Mouse (Mus musculus) ovary, adult 10 weeks (tissue): ENCODE measurements around the gene Psme1. TPM values are rescaled to one million over a fixed set of nuclear protein-coding genes. Genes with fewer than 3 reads are reported as not detected.

Experiments
- polyA plus RNA-seq: library from polyadenylated mRNA; stranded (reverse); fragments of 350-450 nt; fragmentation: Illumina TruSeq; extraction: RNeasy Lipid Tissue Mini Kit (QIAGEN cat#74804); gene quantifications from one replicate; pipeline ENCODE4 v1.2.3, GENCODE M21; 2014

Psme1 gene
- polyA plus RNA-seq, result 115 TPM

DNA sequence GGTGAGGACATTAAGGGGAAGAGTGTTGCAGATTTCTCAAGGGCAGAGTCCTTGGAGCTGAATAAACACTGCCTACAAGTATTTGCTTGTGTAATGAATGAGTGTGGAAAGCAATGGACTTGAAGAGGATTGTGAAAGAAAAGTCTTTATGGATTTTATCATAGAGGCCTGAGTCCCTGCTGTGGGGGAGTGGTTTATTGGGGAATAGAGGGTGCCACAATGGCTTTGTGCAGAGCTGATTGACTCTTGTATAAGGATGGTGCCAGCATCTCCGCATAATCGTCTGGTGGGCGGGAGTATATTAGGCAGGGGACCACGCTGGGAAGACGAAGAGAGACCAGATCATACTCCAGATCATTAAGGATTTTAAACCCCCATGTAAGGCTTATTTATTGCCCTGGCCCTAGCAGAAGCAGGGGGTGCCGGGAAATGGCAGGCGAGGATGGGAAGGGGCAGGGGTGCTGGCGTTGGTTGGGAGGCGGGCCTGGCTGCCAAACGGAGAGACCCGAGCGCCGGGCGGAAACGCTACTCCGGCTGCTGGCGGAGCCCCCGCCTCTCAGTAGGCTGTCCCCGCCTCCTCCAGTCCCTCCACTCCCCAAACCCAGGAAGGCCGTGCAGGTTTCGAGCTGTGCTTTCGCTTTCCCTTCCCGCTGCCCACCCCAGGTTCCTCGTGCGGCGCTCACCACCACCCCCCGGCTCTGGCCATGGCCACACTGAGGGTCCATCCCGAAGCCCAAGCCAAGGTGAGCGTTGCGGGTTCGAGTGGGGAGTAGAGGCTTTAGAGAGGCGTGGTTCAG, at the start of gene Psme1:
Psme1 (plus strand) TSS at position 253 of the 797 bp plus-strand sequence.

DNA sequence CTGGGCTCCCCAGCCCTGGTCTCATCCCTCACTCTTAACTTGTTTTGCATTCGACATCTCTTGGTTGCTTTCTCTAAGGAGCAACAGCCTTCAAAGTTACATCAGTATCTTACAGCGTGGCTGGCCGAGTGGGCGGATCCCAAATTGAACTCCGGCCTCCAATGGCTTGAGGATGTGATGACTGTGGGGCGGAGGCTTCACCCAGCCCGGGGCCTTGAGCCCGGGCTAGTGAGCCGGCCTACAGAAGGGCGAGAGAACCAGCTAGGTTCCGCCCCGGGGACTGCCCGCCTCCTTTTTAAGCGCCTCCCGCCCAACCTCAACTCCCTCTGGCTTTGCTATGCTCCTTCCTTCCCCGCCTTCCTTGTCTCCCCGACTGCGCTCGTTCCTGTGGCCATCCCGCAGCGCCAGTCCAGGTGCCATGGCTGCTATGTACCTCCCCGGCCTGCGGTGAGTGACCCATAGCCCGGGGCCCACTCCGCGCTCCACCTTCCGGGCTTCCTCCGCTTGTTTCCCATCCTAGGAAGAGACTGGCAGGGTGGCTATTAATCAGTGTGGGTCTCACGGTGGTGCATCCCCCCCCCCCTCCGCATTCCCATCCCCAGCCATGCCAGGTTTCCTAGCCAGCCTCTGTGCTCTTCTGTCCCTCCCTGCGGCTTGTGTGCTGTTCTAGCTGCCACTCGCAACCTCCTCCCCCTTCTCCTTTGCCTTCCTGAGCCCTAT, 37.7 kb upstream of the Psme1 start, which contains the start of gene Pck2:
Pck2 (plus strand) TSS at position 200 of the 720 bp plus-strand sequence.

DNA sequence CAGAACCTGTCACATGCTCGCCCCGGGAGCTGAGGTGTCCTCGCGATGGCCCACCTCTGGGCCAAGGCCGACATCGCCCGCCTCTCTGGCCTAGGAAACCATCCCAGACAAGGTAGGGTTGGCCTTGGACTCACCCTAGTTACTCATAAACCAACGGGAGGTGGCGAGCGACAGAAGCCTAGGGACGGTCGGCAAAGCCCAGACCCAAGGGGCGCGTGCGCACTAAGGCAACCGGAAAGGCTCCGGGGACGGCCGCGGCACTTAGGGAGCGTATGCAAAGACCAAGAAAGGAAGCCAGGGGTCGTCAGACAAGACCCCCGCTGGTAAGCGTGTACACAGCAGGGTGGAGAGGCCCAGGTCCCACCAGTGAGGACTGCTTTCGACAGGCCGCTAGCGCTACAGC, 18.1 kb upstream of the Psme1 start, which contains the start of gene Dcaf11:
Dcaf11 (plus strand) TSS at position 208 of the 403 bp plus-strand sequence.

DNA sequence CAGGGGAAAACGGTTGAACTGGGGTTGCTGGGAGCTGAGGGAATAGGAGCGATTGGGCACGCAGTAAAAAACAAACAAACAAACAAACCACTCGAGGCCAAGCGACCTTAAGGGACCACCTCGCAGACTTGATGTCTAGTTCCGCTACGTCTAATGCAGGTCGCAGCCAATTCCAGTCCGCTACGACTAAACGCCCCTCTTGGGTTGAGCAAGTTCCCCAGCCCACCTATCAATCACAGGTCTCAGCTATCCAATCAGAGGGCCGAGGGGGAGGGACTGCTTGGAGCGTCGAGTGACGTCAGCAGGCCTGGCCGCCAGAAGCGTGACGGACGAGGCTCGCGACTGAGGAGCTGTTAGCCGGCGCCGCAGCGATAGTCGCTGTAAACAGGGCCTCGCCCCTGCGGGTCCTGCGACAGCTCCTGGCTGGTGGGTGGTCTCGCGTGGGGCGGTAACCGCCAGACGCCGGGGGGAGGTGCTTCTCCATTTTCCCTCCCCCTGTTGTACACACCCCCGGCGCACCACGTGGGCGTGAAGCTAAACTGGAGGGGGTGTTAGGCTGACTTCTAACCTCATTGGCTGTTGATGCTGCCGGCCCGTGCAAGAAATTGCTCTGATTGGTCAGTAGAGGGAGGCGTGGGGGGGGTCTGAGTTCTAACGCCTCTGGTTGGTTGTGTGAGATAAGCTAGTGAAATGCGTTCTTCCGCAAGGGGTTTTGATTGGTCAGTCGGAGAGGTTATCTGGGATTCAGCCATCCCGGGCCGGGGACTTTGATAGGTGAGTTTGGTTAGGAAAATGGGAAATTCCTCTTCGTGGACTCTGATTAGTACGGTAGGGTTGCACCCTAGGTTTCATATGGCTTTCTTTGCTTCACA, 17.5 kb upstream of the Psme1 start, which contains the start of gene A730061H03Rik:
A730061H03Rik (minus strand) TSS at position 205 of the 872 bp plus-strand sequence.

DNA sequence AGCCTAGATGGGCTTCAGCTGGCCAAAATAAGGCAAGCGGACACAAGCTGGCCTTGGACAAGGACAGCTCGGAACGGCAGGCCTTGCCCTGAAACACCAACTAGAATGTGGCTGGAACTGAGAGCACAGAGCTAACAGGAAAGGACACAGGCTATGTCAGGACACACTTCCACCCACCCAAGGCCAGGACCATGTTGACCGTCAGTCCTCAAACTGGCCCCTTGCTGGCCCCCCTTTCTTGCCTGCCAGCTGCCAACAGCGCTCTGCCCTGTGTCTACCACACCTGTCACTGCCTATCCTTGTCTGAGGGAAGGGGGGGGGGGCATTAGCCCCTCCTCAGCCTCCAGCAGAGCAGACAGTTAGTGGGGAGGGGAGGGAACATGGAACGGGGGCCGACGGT, 2.6 kb upstream of the Psme1 start, which contains the start of gene Fitm1:
Fitm1 (plus strand) TSS at position 316 of the 400 bp plus-strand sequence.

DNA sequence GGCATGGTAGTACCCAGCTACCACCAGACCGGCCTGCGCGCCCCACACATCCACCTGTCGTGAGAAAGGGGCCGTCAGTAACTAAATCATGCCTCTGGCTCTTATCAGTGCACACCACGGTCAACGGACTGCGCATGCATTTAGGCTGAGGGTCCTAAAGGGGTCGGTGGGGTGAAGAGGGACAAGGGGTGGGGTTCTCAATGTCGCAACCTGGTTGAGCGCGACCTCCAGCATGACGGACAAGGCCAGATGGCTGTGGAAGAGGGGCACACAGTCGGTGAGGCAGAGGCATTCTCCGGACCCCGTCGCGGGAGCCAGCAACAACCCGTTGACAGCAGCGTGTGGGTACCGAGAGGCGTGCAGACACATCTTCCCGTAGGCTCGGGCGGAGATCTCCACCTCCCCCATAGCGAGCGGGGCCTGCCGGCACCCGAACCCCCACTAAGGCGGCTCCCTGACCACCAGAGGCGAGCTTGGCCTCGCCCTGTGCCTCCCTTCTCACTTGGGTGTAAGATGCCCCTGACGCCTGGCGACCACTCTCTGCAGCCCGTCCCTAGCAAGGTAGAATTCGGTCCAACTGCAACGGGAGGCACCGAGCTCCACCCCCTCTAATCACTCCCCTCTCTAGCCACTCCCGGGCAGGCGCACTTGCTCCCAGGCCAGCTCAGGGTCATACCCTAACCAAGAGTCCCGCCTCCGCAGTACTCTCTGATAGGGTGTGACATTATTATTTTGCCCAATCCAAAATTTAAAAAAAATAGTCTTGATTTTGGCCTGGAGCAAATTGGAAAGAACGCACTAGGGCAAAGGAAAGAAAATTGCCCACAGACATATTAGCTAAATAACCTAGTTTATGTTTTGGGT, 7.0 kb downstream of the Psme1 start, which contains the start of gene Emc9:
Emc9 (minus strand) TSS at position 601 of the 864 bp plus-strand sequence.

DNA sequence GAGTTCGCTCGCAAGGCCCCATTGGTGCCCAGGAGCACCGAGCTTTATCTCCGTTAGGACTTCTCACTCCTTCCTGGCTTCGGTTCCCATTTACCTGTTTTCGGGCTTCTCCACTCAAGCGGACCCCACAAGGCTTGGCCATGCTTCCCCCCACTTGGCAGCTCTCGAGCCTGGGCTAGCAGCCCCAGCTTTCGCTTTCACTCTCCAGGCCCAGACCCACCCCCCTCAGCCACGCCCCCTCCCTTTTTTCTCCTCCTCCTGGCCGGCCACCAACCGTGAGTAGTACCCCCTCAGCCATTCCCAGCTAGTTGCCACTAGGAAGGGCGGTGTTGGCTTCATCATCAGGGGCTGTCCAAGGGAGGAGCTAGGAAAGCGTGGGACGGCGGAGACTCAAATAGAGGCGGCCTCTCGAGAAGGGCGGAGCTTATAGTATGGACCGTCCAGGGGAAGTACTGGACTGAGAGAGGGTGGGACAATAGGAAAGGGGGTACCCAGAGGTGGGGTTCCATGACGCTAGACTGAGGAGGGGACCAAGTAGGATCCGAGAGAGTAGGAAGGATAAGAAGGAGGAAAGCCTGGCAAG, 12.9 kb downstream of the Psme1 start, which contains the start of gene Psme2:
Psme2 (minus strand) TSS at position 366 of the 583 bp plus-strand sequence.

DNA sequence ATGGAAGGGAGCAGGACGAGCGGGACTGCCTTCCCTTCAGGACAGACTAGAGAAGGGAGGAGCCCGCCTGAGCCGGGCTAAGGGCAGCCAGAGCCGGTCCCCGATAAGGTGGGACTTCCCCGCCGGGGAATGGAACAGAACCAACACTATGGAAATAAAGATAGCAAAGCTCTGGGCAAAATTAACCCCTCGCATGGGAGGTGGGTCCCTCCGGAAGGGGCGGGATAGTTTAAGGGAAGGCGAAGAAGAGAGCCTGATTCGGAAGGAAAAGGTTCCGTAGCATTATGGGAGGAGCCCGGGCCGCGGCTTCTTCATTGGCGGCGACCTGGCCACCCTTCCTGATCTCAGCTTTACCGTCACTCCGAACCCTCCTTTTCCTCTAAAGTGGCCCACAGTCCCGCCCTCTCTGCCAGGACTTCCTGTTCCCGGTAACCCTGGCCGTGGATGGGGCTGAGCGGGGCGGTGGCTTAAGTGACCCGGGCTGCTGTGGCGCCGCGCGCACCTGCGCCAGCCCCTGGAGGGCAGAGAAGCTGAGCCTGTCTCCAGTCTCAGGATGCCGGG, 13.5 kb downstream of the Psme1 start, which contains the start of gene Rnf31:
Rnf31 (plus strand) TSS at position 378 of the 561 bp plus-strand sequence.

DNA sequence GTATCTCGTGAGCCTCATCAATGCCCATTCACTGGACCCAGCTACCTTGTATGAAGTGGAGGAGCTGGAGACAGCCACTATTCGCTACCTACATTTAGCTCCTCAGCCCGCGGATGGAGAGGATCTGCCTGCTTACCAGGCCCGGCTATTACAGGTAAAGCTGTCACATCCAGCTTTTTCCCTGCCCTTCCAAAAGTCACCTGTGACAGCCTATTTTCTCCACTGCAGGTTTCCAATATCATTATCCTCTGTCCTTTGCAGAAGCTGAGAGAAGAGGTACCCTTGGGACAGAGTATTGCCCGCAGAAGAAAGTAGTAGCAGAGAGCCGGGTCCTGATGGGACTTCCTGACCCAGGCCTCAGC, 25.3 kb downstream of the Psme1 start, which contains the start of gene Irf9:
Irf9 (plus strand) TSS at position 301 of the 362 bp plus-strand sequence.

DNA sequence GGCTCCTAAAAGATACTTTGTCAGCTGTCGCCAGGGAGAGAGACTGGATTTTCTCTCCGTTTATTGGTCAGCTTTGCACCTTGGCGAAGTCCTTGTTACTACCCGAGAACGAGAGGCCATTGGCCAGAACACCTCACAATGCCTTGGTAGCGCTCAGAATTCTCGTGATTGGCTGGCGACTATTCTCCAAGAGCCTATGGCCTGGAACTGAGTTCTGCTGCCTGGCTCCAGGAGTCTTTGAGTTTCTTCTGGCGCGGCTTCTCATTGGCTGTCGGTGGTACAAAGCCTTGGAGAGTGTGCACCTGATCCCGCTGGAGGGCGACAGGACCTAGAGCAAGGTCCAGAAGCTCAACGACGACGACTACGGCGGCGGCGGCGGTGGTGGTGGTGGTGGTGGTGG, 39.9 kb downstream of the Psme1 start, which contains the start of gene Rec8:
Rec8 (plus strand) TSS at position 216 of the 400 bp plus-strand sequence.

Other genes with a start within 250 kb of the Psme1 start
- 25.6 TPM for gene Dhrs4, start 99.4 kb upstream of the Psme1 start, polyA plus RNA-seq
- gene Carmil3, start 87.5 kb upstream of the Psme1 start, polyA plus RNA-seq, result 0.17 TPM
- not detected for gene Cpne6, start 67.7 kb upstream of the Psme1 start, polyA plus RNA-seq
- gene Nrl, start 53.1 kb upstream of the Psme1 start, polyA plus RNA-seq, result not detected
- gene Pck2, start 37.9 kb upstream of the Psme1 start, polyA plus RNA-seq, result 10.0 TPM
- gene Dcaf11, start 18.1 kb upstream of the Psme1 start, polyA plus RNA-seq, result 8.8 TPM
- gene A730061H03Rik, start 17.7 kb upstream of the Psme1 start, polyA plus RNA-seq, result not detected
- not detected for gene Fitm1, start 2.5 kb upstream of the Psme1 start, polyA plus RNA-seq
- 2.7 TPM for gene Emc9, start 7.2 kb downstream of the Psme1 start, polyA plus RNA-seq
- gene Psme2, start 13.0 kb downstream of the Psme1 start, polyA plus RNA-seq, result 87.7 TPM
- 2.5 TPM for gene Rnf31, start 13.6 kb downstream of the Psme1 start, polyA plus RNA-seq
- 37.8 TPM for gene Irf9, start 25.4 kb downstream of the Psme1 start, polyA plus RNA-seq
- gene Rec8, start 39.9 kb downstream of the Psme1 start, polyA plus RNA-seq, result 0.77 TPM
- gene Ipo4, start 57.8 kb downstream of the Psme1 start, polyA plus RNA-seq, result 11.5 TPM
- gene Gm49378, start 59.8 kb downstream of the Psme1 start, polyA plus RNA-seq, result 0.60 TPM
- 44.3 TPM for gene Tm9sf1, start 65.7 kb downstream of the Psme1 start, polyA plus RNA-seq
- gene Tssk4, start 72.1 kb downstream of the Psme1 start, polyA plus RNA-seq, result not detected
- gene Mdp1, start 82.4 kb downstream of the Psme1 start, polyA plus RNA-seq, result 13.6 TPM
- gene Gmpr2, start 93.8 kb downstream of the Psme1 start, polyA plus RNA-seq, result 28.1 TPM
- gene Nedd8, start 94.0 kb downstream of the Psme1 start, polyA plus RNA-seq, result 46.6 TPM
- 11.2 TPM for gene Tinf2, start 103.7 kb downstream of the Psme1 start, polyA plus RNA-seq
- gene Tgm1, start 135.8 kb downstream of the Psme1 start, polyA plus RNA-seq, result not detected
- gene Rabggta, start 144.1 kb downstream of the Psme1 start, polyA plus RNA-seq, result 0.40 TPM
- 8.2 TPM for gene Dhrs1, start 167.6 kb downstream of the Psme1 start, polyA plus RNA-seq
- 6.1 TPM for gene Nop9, start 167.6 kb downstream of the Psme1 start, polyA plus RNA-seq
- gene Cideb, start 180.3 kb downstream of the Psme1 start, polyA plus RNA-seq, result not detected
- not detected for gene Ltb4r2, start 183.3 kb downstream of the Psme1 start, polyA plus RNA-seq
- gene Ltb4r1, start 187.8 kb downstream of the Psme1 start, polyA plus RNA-seq, result not detected
- gene Adcy4, start 206.0 kb downstream of the Psme1 start, polyA plus RNA-seq, result not detected
- not detected for gene Ripk3, start 210.7 kb downstream of the Psme1 start, polyA plus RNA-seq
- gene Nfatc4, start 245.0 kb downstream of the Psme1 start, polyA plus RNA-seq, result 3.0 TPM